Mouse (Mus musculus) embryonic facial prominence, embryonic 15.5 days (tissue): Measurements from ENCODE around the gene Msrb2. TPM values are rescaled to one million over a fixed set of nuclear protein-coding genes. Genes with fewer than 3 reads are reported as not detected.
A peak's percentile ranks its signal among the peaks of the same experiment; 100 is the strongest.

Source experiments
- ATAC-seq: fragments of 200-750 bp; cut with Nextera tagmentation; 2 replicates; pipeline ENCODE4 v1.8.0; 2017; ENCODE audit warnings: low read depth, moderate TSS enrichment; ENCODE audit not compliant: insufficient number of reproducible peaks, low FRiP score, low TSS enrichment
- H3K27ac ChIP-seq: fragments of 300-500 bp; sonication (generic); replicated peaks from 2 replicates; pipeline ENCODE4 v1.5.1; 2015; ENCODE audit warnings: mild to moderate bottlenecking, inconsistent platforms
- H3K27me3 ChIP-seq: fragments of 300-500 bp; sonication (generic); 2 replicates; pipeline ENCODE4 v1.6.1; 2015; ENCODE audit warnings: inconsistent platforms
- H3K36me3 ChIP-seq: fragments of 300-500 bp; sonication (generic); 2 replicates; pipeline ENCODE4 v1.6.1; 2015; ENCODE audit warnings: mild to moderate bottlenecking, inconsistent platforms
- H3K4me1 ChIP-seq: fragments of 300-500 bp; sonication (generic); 2 replicates; pipeline ENCODE4 v1.6.1; 2015; ENCODE audit warnings: inconsistent platforms
- H3K4me2 ChIP-seq: fragments of 300-500 bp; sonication (generic); replicated peaks from 2 replicates; pipeline ENCODE4 v1.6.1; 2015; ENCODE audit warnings: mild to moderate bottlenecking, inconsistent platforms
- H3K4me3 ChIP-seq: fragments of 300-500 bp; sonication (generic); replicated peaks from 2 replicates; pipeline ENCODE4 v1.5.1; 2015; ENCODE audit warnings: mild to moderate bottlenecking, inconsistent platforms
- H3K9ac ChIP-seq: fragments of 300-500 bp; sonication (generic); 2 replicates; pipeline ENCODE4 v1.6.1; 2015; ENCODE audit warnings: inconsistent platforms
- H3K9me3 ChIP-seq: fragments of 300-500 bp; sonication (generic); replicated peaks from 2 replicates; pipeline ENCODE4 v1.6.1; 2016; ENCODE audit warnings: inconsistent platforms
- WGBS: fragments of 180-500 bp; shearing (Covaris S2); methylation state at CpG from one replicate; pipeline ENCODE4 v1.1.7; 2015; 5-methylcytosine and 5-hydroxymethylcytosine counted together
- polyA plus RNA-seq: library from polyadenylated mRNA; unstranded; fragments of >200 nt; fragmentation: Nextera tagmentation; extraction: Ambion mirVana; gene quantifications from 2 replicates; pipeline ENCODE4 v1.2.1, GENCODE M21; 2015

Gene Msrb2
- polyA plus RNA-seq, 1 experiment from 2014 or later = 29.0 TPM

DNA sequence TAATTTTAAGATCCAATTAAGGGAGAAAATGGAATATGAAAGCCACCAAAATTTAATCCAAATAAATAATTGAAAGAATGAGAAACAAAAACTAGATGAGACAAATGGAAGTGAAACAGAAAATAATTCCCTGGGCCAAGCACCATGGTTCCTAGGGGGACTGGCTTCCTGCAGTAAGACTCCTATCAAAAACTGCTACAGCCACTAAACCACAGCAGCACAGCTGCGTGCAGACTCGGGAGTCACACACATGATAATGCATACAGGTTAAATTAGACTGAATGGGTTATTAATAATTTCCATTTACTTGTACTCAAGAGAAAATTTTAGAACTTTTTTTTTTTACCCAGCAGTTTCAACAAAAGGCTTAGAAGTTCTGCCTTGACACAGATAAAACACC is 18.1 kb upstream of the Msrb2 start:
- Histone ChIP-seq H3K9me3 (no peaks in the 10 kb centered on the region), H3K36me3 (no peaks in the 10 kb centered on the region), H3K4me3 (no peak overlapping the region), H3K27me3 (no peaks in the 10 kb centered on the region), H3K4me2 (no peak overlapping the region), H3K9ac (no peak overlapping the region), H3K4me1 (no peaks in the 10 kb centered on the region), H3K27ac (no peak overlapping the region)
- ATAC-seq = no peak
- WGBS = 86% methylated on average over 2 of the region's 2 CpGs

DNA sequence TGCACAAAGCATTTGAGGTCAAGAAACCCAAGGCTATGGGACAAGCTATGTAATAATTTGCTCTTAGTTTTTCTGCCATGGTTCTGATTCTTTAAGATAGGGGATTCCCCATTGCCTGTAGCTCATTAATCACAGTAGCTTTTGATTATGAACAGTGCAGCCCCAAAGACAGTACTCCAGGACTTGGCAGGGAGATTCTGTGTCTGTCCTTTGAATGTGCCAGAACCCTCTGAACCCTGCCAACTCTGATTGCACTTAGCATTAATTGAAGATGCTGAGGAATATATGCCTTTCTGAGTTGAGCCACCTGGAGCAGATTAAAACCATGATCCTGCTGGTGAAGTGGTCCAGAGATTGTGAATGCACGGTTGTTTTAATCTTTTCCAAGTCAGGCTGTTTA is 8.4 kb upstream of the Msrb2 start:
- Histone ChIP-seq H3K4me2 (no peak overlapping the region), H3K4me3 (no peak overlapping the region), H3K9ac (no peak overlapping the region), H3K36me3 (no peaks in the 10 kb centered on the region), H3K4me1 (no peaks in the 10 kb centered on the region), H3K27ac (no peak overlapping the region), H3K9me3 (no peaks in the 10 kb centered on the region), H3K27me3 (no peaks in the 10 kb centered on the region)
- 38% methylated on average over 1 of the region's 1 CpGs for WGBS
- peak; percentile 15; the same call in 1 of the 2 replicates for ATAC-seq

- Histone ChIP-seq H3K4me1 (no peaks in the 10 kb centered on the region), H3K27me3 (no peaks in the 10 kb centered on the region), H3K36me3 (no peaks in the 10 kb centered on the region), H3K27ac (no peak overlapping the region), H3K4me2 (no peak overlapping the region), H3K9me3 (no peaks in the 10 kb centered on the region), H3K9ac (no peak overlapping the region), H3K4me3 (no peak overlapping the region)
- WGBS = 25% methylated on average over 3 of the region's 3 CpGs
- peak; percentile 39; the same call in 1 of the 2 replicates for ATAC-seq
Observed at GRCm38 (mm10) chr2:19366426-19366825, 4.8 kb upstream of the Msrb2 start.

GRCm38 (mm10) chr2:19367114-19367513 is 4.1 kb upstream of the Msrb2 start:
- Histone ChIP-seq H3K4me2 (no peak overlapping the region), H3K36me3 (no peaks in the 10 kb centered on the region), H3K9me3 (no peaks in the 10 kb centered on the region), H3K27ac (no peak overlapping the region), H3K27me3 (no peaks in the 10 kb centered on the region), H3K4me1 (no peaks in the 10 kb centered on the region), H3K9ac (no peak overlapping the region), H3K4me3 (no peak overlapping the region)
- WGBS = 75% methylated on average over 11 of the region's 11 CpGs
- no peak for ATAC-seq

DNA sequence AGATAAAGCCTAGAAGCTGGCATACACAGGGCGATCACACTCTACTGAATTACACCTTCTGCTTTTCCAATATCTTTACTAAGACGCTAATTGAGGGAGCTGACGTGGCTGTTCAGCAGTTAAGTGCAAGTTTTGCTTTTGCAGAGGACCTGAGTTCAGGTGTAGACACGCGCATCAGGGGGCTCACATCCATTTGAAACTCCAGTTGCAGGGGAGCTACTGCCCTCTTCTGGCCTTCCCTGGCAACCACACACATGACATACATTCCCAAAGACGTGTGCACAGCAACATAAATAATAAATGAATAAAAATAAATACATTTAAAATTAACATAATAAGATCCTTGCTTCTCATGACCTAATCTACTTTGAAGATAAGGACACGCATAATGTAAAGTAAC is 2.5 kb downstream of the Msrb2 start:
- no peak for ATAC-seq
- no peak overlapping the region for H3K4me3 ChIP-seq
- H3K27ac ChIP-seq = no peak overlapping the region
- no peak overlapping the region for H3K9ac ChIP-seq
- 90% methylated on average over 7 of the region's 7 CpGs for WGBS
- H3K27me3 ChIP-seq = no peaks in the 10 kb centered on the region
- no peak overlapping the region for H3K4me2 ChIP-seq
- no peaks in the 10 kb centered on the region for H3K4me1 ChIP-seq
- H3K36me3 ChIP-seq = no peaks in the 10 kb centered on the region
- H3K9me3 ChIP-seq = no peaks in the 10 kb centered on the region

- H3K4me2 ChIP-seq = no peak overlapping the region
- H3K9ac ChIP-seq = no peak overlapping the region
- no peak for ATAC-seq
- H3K4me3 ChIP-seq = no peak overlapping the region
- no peaks in the 10 kb centered on the region for H3K36me3 ChIP-seq
- no peaks in the 10 kb centered on the region for H3K4me1 ChIP-seq
- no peaks in the 10 kb centered on the region for H3K27me3 ChIP-seq
- WGBS = 60% methylated on average over 2 of the region's 2 CpGs
- no peak overlapping the region for H3K27ac ChIP-seq
- H3K9me3 ChIP-seq = no peaks in the 10 kb centered on the region
Observed at GRCm38 (mm10) chr2:19380446-19380950, 9.3 kb downstream of the Msrb2 start.

GRCm38 (mm10) chr2:19380986-19381385 is 9.7 kb downstream of the Msrb2 start:
- WGBS = 26% methylated on average over 2 of the region's 2 CpGs

DNA sequence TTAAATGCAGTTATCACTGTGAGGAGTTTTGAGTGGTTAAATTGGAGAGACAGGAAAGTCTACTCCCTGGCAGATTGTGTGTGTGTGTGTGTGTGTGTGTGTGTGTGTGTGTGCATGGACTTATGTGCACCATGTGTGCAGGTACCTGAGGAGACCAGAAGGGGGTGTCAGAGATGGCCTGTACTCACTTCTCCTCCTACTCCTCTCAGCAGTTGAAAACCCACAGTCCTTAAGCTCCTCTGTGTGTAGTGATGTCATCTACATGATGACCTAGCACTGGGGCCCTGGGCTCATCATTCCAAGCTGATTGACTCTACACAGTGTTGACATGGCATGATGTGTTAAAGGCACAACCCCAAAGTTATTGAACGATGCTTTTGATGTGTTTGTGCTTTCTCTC is 11.0 kb downstream of the Msrb2 start:
- Histone ChIP-seq H3K36me3 (no peaks in the 10 kb centered on the region), H3K4me2 (no peak overlapping the region), H3K27ac (no peak overlapping the region), H3K4me1 (no peaks in the 10 kb centered on the region), H3K9ac (no peak overlapping the region), H3K27me3 (no peaks in the 10 kb centered on the region), H3K9me3 (no peaks in the 10 kb centered on the region), H3K4me3 (no peak overlapping the region)
- ATAC-seq = no peak
- whole genome bisulfite sequencing = 75% methylated on average over 1 of the region's 1 CpGs

More at GRCm38 (mm10) chr2:19380986-19381385, 9.7 kb downstream of the Msrb2 start:
- no peak overlapping the region for H3K27ac ChIP-seq
- H3K27me3 ChIP-seq = no peaks in the 10 kb centered on the region
- H3K4me3 ChIP-seq = no peak overlapping the region
- no peaks in the 10 kb centered on the region for H3K9me3 ChIP-seq
- ATAC-seq = no peak
- H3K4me1 ChIP-seq = no peaks in the 10 kb centered on the region
- no peak overlapping the region for H3K4me2 ChIP-seq
- no peaks in the 10 kb centered on the region for H3K36me3 ChIP-seq
- H3K9ac ChIP-seq = no peak overlapping the region

DNA sequence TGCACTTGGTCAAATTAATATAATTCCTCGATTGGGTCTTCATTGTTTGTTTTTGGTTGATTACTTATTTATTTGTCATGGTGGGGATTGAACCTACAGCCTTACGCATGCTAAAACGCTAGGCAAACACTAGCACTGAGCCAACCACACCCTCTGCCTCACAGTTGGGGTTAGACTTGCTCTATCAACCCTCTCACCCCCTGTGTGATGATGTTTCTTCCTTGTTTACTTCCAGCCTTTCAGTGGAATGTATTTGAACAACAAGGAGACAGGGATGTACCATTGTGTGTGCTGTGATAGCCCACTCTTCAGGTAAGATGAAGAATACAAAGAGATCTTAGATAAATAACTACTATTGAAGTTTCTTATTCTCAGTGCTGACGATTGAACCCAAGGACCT is 11.8 kb downstream of the Msrb2 start:
- H3K36me3 ChIP-seq = no peaks in the 10 kb centered on the region
- no peaks in the 10 kb centered on the region for H3K9me3 ChIP-seq
- ATAC-seq = no peak
- H3K27me3 ChIP-seq = no peaks in the 10 kb centered on the region
- H3K9ac ChIP-seq = no peak overlapping the region
- H3K27ac ChIP-seq = no peak overlapping the region
- H3K4me3 ChIP-seq = no peak overlapping the region
- 59% methylated on average over 4 of the region's 4 CpGs for WGBS
- no peak overlapping the region for H3K4me2 ChIP-seq
- no peaks in the 10 kb centered on the region for H3K4me1 ChIP-seq

DNA sequence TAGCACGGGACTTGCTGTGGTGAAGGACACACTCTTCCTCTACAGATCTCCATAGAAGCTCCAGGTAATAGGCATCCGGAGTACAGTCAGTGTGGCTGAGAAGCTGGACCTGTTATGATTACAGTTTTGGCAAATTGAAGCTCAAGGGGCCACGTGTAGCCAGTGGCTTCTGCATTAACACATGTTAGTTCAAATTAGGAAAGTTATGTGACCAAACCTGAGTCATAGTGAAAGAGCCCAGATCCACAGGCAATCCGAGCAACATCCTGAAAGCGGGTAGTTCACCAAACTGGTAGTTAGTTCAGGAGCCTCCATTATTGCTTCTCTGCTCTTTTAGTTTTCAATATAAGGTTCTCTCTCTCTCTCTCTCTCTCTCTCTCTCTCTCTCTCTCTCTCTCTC is 14.5 kb downstream of the Msrb2 start:
- ATAC-seq = no peak
- no peak overlapping the region for H3K9ac ChIP-seq
- no peak overlapping the region for H3K4me3 ChIP-seq
- H3K27me3 ChIP-seq = no peaks in the 10 kb centered on the region
- WGBS = 85% methylated on average over 5 of the region's 5 CpGs
- H3K4me1 ChIP-seq = no peaks in the 10 kb centered on the region
- H3K4me2 ChIP-seq = no peak overlapping the region
- H3K9me3 ChIP-seq = no peaks in the 10 kb centered on the region
- H3K36me3 ChIP-seq = no peaks in the 10 kb centered on the region
- no peak overlapping the region for H3K27ac ChIP-seq

DNA sequence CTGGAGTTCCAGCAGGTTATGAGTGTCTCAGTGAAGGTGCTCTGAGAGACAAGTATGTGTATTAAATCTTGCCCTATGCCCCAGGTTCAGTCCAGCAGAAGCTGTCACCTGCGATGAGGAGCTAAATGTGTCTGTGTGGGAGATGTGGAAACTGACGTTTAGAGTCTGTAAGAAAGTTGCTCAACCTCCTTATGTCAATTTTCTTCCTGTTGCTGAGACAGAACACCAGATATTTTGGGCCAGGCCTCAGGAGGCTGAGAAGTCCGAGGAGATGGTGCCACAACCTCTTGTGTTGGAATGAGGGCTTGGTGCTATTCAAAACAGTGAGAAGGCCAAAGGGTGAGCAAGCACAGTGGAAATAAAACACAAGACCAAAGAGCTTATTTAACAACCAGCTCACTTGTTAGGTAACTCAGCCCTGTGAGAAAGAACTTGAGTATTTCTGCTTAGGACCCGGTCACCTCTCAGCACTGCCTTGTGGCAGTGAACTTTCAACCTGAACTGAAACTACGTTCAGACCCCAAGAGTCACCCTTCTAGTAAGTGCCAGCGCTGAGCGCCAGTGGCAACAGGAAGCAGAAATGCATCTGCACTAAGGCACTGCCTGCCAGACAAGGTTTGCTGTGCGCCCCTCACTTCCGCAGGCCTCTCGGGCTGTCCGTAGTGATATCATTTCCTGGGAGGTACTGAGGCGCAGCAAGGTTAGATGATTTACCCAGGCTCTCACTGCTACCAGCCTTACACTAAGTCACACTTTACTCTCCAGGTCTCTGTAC is 17.3 kb downstream of the Msrb2 start:
- no peaks in the 10 kb centered on the region for H3K4me1 ChIP-seq
- no peaks in the 10 kb centered on the region for H3K27me3 ChIP-seq
- H3K27ac ChIP-seq = no peak overlapping the region
- no peak overlapping the region for H3K9ac ChIP-seq
- no peaks in the 10 kb centered on the region for H3K9me3 ChIP-seq
- ATAC-seq = no peak
- 81% methylated on average over 12 of the region's 12 CpGs for WGBS
- no peak overlapping the region for H3K4me3 ChIP-seq
- no peak overlapping the region for H3K4me2 ChIP-seq
- H3K36me3 ChIP-seq = no peaks in the 10 kb centered on the region
